Mouse (Mus musculus) CH12.LX (cell line): ENCODE data around the gene Cfap70. TPM values are rescaled to one million over a fixed set of nuclear protein-coding genes. Genes with fewer than 3 reads are reported as not detected.
A peak's percentile ranks its signal among the peaks of the same experiment; 100 is the strongest.

Experiments
- DNase-seq: peaks from one replicate; pipeline ENCODE4 v3.0.0-alpha.2; 2013; ENCODE audit errors: extremely low read depth
- H3K27ac ChIP-seq: 2 replicates; pipeline ENCODE4 v1.5.1; 2012; ENCODE audit warnings: low read depth, mild to moderate bottlenecking, control low read depth, moderate library complexity; ENCODE audit not compliant: insufficient read depth
- H3K27me3 ChIP-seq: replicated peaks from 2 replicates; pipeline ENCODE3; 2012; ENCODE audit warnings: inconsistent platforms
- H3K36me3 ChIP-seq, 2 experiments: replicated peaks in 1 of 2; 2 replicates each; pipeline versions ENCODE3 to v1.6.1; 2012; ENCODE audit warnings: inconsistent platforms in 1 of 2, low read length in 1 of 2, mild to moderate bottlenecking in 1 of 2, mixed read lengths in 1 of 2, moderate library complexity in 1 of 2; ENCODE audit not compliant: control insufficient read depth in 1 of 2, insufficient read depth in 1 of 2
- H3K4me1 ChIP-seq, 2 experiments: 2 replicates each; pipeline ENCODE4 v1.6.1; 2012; ENCODE audit warnings: inconsistent platforms in 1 of 2, moderate library complexity in 1 of 2; ENCODE audit not compliant: insufficient read depth in 2 of 2, control insufficient read depth in 1 of 2
- H3K4me2 ChIP-seq: 2 replicates; pipeline ENCODE4 v1.6.1; 2012; ENCODE audit warnings: low read depth, mild to moderate bottlenecking, control low read depth; ENCODE audit not compliant: poor library complexity, insufficient read depth, severe bottlenecking
- H3K4me3 ChIP-seq, 3 experiments: fragments of 150-350 bp in 1 of 3; sonication (generic) in 1 of 3; replicated peaks in 1 of 3; 2 replicates each; pipeline versions ENCODE3 to v1.5.1; 2011 to 2012; ENCODE audit warnings: low read depth in 2 of 3, low read length in 2 of 3, mild to moderate bottlenecking in 2 of 3, moderate library complexity in 2 of 3, control low read depth in 1 of 3, improper control_type of control experiment in 1 of 3, inconsistent platforms in 1 of 3, mixed read lengths in 1 of 3; ENCODE audit not compliant: poor library complexity in 1 of 3
- H3K79me2 ChIP-seq: replicated peaks from 2 replicates; pipeline ENCODE4 v1.6.1; 2012; ENCODE audit warnings: mild to moderate bottlenecking, moderate library complexity; ENCODE audit not compliant: control insufficient read depth, poor library complexity, insufficient read depth, severe bottlenecking; ENCODE audit errors: extremely low read depth
- H3K9ac ChIP-seq: 2 replicates; pipeline ENCODE4 v1.6.1; 2012; ENCODE audit warnings: low read depth, mild to moderate bottlenecking, control low read depth, moderate library complexity; ENCODE audit not compliant: insufficient read depth
- H3K9me3 ChIP-seq: replicated peaks from 2 replicates; pipeline ENCODE3; 2012; ENCODE audit warnings: low read length, inconsistent platforms, mixed read lengths
- BHLHE40 ChIP-seq: IDR thresholded peaks from 2 replicates; pipeline ENCODE4 v1.6.1; 2011; ENCODE audit warnings: mild to moderate bottlenecking, low read depth, low read length, improper control_type of control experiment
- CHD1 ChIP-seq: IDR thresholded peaks from 2 replicates; pipeline ENCODE4 v1.6.1; 2012; ENCODE audit warnings: low read depth, low read length, improper control_type of control experiment, inconsistent platforms
- E2F4 ChIP-seq: IDR thresholded peaks from 2 replicates; pipeline ENCODE4 v1.6.1; 2011; ENCODE audit warnings: low read depth, low read length, improper control_type of control experiment; ENCODE audit not compliant: insufficient replicate concordance
- EP300 ChIP-seq: IDR thresholded peaks from 2 replicates; pipeline ENCODE4 v1.6.1; 2011; ENCODE audit warnings: low read length, improper control_type of control experiment
- HCFC1 ChIP-seq: IDR thresholded peaks from 2 replicates; pipeline ENCODE4 v1.6.1; 2012; ENCODE audit warnings: low read depth, mild to moderate bottlenecking, inconsistent platforms, low read length, improper control_type of control experiment
- MAFK ChIP-seq: IDR thresholded peaks from 2 replicates; pipeline ENCODE4 v1.6.1; 2011; ENCODE audit warnings: low read length, improper control_type of control experiment; ENCODE audit not compliant: insufficient replicate concordance
- MEF2A ChIP-seq: IDR thresholded peaks from 2 replicates; pipeline ENCODE4 v1.6.1; 2014; ENCODE audit warnings: low read depth, mild to moderate bottlenecking, inconsistent platforms, low read length, improper control_type of control experiment, borderline replicate concordance
- MXI1 ChIP-seq: IDR thresholded peaks from 2 replicates; pipeline ENCODE4 v1.6.1; 2011; ENCODE audit warnings: mild to moderate bottlenecking, low read depth, low read length, improper control_type of control experiment
- NRF1 ChIP-seq: IDR thresholded peaks from 2 replicates; pipeline ENCODE4 v1.6.1; 2014; ENCODE audit warnings: low read depth, mild to moderate bottlenecking, inconsistent platforms, low read length, improper control_type of control experiment, moderate library complexity
- PAX5 ChIP-seq: IDR thresholded peaks from 2 replicates; pipeline ENCODE4 v1.6.1; 2012; ENCODE audit warnings: low read length, inconsistent platforms, mixed read lengths
- POLR2A ChIP-seq: IDR thresholded peaks from 2 replicates; pipeline ENCODE4 v1.6.1; 2011; ENCODE audit warnings: low read depth, mild to moderate bottlenecking, improper control_type of control experiment, low read length
- POLR2AphosphoS2 ChIP-seq: IDR thresholded peaks from 2 replicates; pipeline ENCODE4 v1.6.1; 2011; ENCODE audit warnings: low read depth, low read length, improper control_type of control experiment
- RAD21 ChIP-seq: IDR thresholded peaks from 2 replicates; pipeline ENCODE4 v1.6.1; 2011; ENCODE audit warnings: low read depth, mild to moderate bottlenecking, low read length, improper control_type of control experiment, moderate library complexity
- SIN3A ChIP-seq: IDR thresholded peaks from 2 replicates; pipeline ENCODE4 v1.6.1; 2012; ENCODE audit warnings: low read length, improper control_type of control experiment, inconsistent platforms
- TBP ChIP-seq: conservative IDR thresholded peaks from 2 replicates; pipeline ENCODE4 v1.6.1; 2011; ENCODE audit warnings: low read depth, low read length, improper control_type of control experiment
- UBTF ChIP-seq: IDR thresholded peaks from 2 replicates; pipeline ENCODE4 v1.6.1; 2012; ENCODE audit warnings: low read depth, mild to moderate bottlenecking, inconsistent platforms, low read length, improper control_type of control experiment, moderate library complexity
- USF1 ChIP-seq: IDR thresholded peaks from 2 replicates; pipeline ENCODE4 v1.6.1; 2014; ENCODE audit warnings: low read depth, mild to moderate bottlenecking, inconsistent platforms, low read length, improper control_type of control experiment
- USF2 ChIP-seq: conservative IDR thresholded peaks from 2 replicates; pipeline ENCODE4 v1.6.1; 2011; ENCODE audit warnings: low read depth, low read length, improper control_type of control experiment
- ZC3H11A ChIP-seq: IDR thresholded peaks from 2 replicates; pipeline ENCODE4 v1.6.1; 2012; ENCODE audit warnings: low read depth, mild to moderate bottlenecking, inconsistent platforms, low read length, improper control_type of control experiment
- ZKSCAN1 ChIP-seq: IDR thresholded peaks from 2 replicates; pipeline ENCODE4 v1.6.1; 2012; ENCODE audit warnings: low read depth, inconsistent platforms, low read length, improper control_type of control experiment, borderline replicate concordance
- ZNF384 ChIP-seq: IDR thresholded peaks from 2 replicates; pipeline ENCODE4 v1.6.1; 2012; ENCODE audit warnings: low read depth, low read length, improper control_type of control experiment, inconsistent platforms
- dilution Hi-C: fragments of 300-500 bp; cut with MboI; formaldehyde crosslinking; loops from 2 replicates; pipeline ENCODE4 v1.14.3; 2020; ENCODE audit warnings: low sequenced_read_pairs; ENCODE audit not compliant: extremely low pct_unique_long_range_greater_than_20kb, extremely low pct_ligation_motif_present
- in situ Hi-C: fragments of 300-500 bp; cut with MboI; formaldehyde crosslinking; loops from 3 replicates; pipeline ENCODE4 v1.14.3; 2019; ENCODE audit warnings: low sequenced_read_pairs, low pct_ligation_motif_present, low pct_unique_long_range_greater_than_20kb, mixed read lengths
- polyA plus RNA-seq: library from polyadenylated mRNA; unstranded; fragments of >175 nt; gene quantifications from 2 replicates; pipeline ENCODE4 v1.2.1, GENCODE M21; 2012; ENCODE audit warnings: low read depth; ENCODE audit not compliant: insufficient read length
- total RNA-seq, 2 experiments: library from RNA; depleted of rRNA; stranded (reverse); fragments of 300-350 nt in 1 of 2; fragments of >200 nt in 1 of 2; gene quantifications; 2 replicates each; pipeline ENCODE4 v1.2.3; 2012 to 2014

The Cfap70 gene
- total and polyA plus RNA-seq, 3 experiments: 0.04 to 0.36 TPM; not detected in 1

DNA sequence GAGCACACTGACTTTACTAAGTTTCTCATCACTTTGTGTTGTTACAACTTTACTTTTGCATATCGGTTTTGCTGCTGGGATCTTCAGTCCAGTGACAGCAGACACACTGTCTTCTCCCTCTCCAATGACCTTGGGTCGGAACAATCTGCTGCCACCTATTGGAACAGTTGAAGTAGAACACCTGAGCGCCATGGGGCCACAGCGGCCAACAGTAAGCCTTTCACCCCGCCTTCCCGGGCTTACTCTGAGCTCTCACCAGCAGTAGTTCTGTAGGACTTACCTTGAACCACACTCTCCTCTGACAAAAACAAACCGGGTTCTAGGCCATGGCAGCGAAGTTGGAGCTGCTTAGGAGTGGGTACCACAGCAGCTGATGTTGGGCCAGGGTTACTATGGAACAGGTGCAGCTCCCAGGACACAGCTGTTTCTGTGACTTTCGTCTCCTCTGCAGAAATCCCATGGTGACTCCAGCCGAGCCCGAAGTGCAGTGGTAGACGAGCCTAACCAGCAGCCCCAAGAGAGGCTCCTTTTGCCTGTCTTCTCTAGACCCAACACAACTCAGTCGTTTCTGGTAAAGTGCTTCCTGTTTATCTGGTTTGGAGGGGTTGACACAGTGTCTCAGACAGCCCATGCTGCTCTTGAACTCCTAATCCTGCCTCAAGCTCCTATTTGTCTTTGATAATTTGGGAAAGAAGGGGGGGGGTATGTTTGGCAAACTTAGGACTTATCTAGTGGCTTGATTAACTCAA, 73.5 kb downstream of the Cfap70 start (continued):
- TF ChIP-seq ZKSCAN1 (no peak), RAD21 (peak; percentile 55), ZC3H11A (no peak), USF2 (no peak), HCFC1 (0 out of 2 replicates have a peak, but pooled peaks have one; percentile 32), UBTF (peak; percentile 76; the same call in 1 of the 2 replicates), EP300 (no peak), E2F4 (no peak), TBP (0 out of 2 replicates have a peak, but pooled peaks have one; percentile 50), ZNF384 (no peak), MEF2A (peak; percentile 12; the same call in 1 of the 2 replicates), NRF1 (no peak), MXI1 (0 out of 2 replicates have a peak, but pooled peaks have one; percentile 39), BHLHE40 (no peak), MAFK (no peak)

DNA sequence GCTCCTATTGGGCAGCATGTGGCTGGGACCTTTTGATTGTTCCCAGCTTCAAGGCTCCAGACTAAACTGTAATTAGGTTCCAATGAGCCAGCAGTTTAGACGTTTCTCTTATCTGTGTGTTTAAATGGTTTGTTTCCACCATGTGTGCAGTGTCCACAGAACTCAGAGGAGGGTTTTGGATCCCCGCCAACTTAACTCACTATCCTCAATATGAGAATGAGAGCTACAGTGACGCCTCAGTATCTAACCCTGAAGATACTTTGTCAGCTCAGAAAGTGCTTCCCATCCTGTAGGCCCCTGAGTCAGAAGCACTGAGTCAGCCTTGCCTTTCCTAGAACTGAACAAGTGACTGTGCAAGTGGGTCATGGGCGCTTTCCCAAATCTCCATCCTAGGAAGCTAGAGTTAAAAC, 74.9 kb downstream of the Cfap70 start:
- Histone ChIP-seq H3K4me2 (no peak overlapping the region), H3K79me2 (no peaks in the 10 kb centered on the region), H3K9ac (no peak overlapping the region), H3K27me3 (no peaks in the 10 kb centered on the region), H3K27ac (no peak overlapping the region), H3K36me3 (peaks cover 6 to 56% of the 10 kb centered on the region in 2 experiments), H3K4me1 (peaks cover 8 to 40% of the 10 kb centered on the region in 2 experiments; a peak in 3 of 4 replicates), H3K4me3 (no peak overlapping the region), H3K9me3 (no peaks in the 10 kb centered on the region)
- in situ Hi-C loops (loop anchor here (10.0 kb wide), 1 partner anchor 52 kb away; no protein-coding TSS in a partner anchor), dilution Hi-C loops (no loop called here)
- TF ChIP-seq POLR2AphosphoS2 (no peak), CHD1 (no peak), PAX5 (no peak), SIN3A (no peak), UBTF (no peak), ZKSCAN1 (no peak), USF1 (no peak), ZC3H11A (no peak), BHLHE40 (no peak), HCFC1 (no peak), POLR2A (no peak), EP300 (no peak)
- DNase-seq: no peak
